15 mouse cellular contexts compared by ENCODE assay signal in the genomic region with DNA sequence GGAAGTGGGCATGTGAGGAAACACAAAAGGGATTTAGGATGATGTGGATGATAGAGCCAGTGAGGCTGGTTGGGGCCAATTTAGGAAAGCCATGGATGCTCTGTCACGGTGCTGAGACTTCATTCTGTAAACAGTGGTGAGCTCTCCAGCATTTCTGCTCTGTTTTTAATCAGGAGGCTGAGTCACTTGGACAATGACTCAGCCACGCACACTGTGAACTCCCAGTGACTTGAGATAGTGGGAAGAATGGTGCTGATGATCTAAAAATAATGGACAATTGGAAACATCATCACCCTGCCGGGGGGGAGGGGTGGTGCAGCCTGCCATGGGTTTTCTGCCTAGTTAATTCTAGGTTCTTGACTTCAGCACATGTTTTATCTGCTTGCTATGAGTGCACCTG.
"Had no signal": no experiment of that assay in that cellular context is flagged by ENCODE, and none has a peak within 500 bp of the region (broad histone marks: within the 10 kb centered on the region; RNA-seq: fewer than 3 reads in every experiment).

No protein-coding gene starts in this region.

- ATAC-seq: midbrain, embryonic 13.5 days; midbrain, embryonic 16.5 days had no signal

- H3K4me1 ChIP-seq: liver, embryonic 13.5 days; midbrain, embryonic 10.5 days had no signal

- H3K9ac ChIP-seq: liver, embryonic 13.5 days; midbrain, embryonic 13.5 days; neural tube, embryonic 13.5 days had no signal

- H3K4me3 ChIP-seq: liver, embryonic 13.5 days; midbrain, embryonic 10.5 days; midbrain, embryonic 13.5 days; myocyte; neural tube, embryonic 13.5 days had no signal

- H3K27ac ChIP-seq: liver, embryonic 13.5 days; midbrain, embryonic 10.5 days; midbrain, embryonic 13.5 days; neural tube, embryonic 13.5 days; stomach, postnatal 0 days had no signal

- H3K27me3 ChIP-seq: midbrain, embryonic 13.5 days; neural tube, embryonic 13.5 days had no signal

- H3K4me2 ChIP-seq: liver, embryonic 13.5 days; midbrain, embryonic 13.5 days; neural tube, embryonic 13.5 days had no signal

- DNase-seq: kidney, adult 18-20 months; liver, embryonic 13.5 days; lung, adult 2 months; lung, postnatal 14 days; lung, postnatal 4 days; right cerebral cortex, postnatal 25 days; thymus, adult 2 months; thymus, postnatal 14 days; thymus, postnatal 4 days had no signal

- H3K36me3 ChIP-seq: liver, embryonic 13.5 days; midbrain, embryonic 10.5 days; midbrain, embryonic 13.5 days; neural tube, embryonic 13.5 days had no signal

- H3K9me3 ChIP-seq: liver, embryonic 13.5 days; midbrain, embryonic 10.5 days; midbrain, embryonic 13.5 days; neural tube, embryonic 13.5 days had no signal
